Mouse (Mus musculus): ENCODE measurements around the gene Ccdc92. TPM values are rescaled to one million over a fixed set of nuclear protein-coding genes. Genes with fewer than 3 reads are reported as not detected.

The Ccdc92 gene
- total and polyA plus RNA-seq, 2 experiments: 0.29 TPM; not detected in 1

DNA sequence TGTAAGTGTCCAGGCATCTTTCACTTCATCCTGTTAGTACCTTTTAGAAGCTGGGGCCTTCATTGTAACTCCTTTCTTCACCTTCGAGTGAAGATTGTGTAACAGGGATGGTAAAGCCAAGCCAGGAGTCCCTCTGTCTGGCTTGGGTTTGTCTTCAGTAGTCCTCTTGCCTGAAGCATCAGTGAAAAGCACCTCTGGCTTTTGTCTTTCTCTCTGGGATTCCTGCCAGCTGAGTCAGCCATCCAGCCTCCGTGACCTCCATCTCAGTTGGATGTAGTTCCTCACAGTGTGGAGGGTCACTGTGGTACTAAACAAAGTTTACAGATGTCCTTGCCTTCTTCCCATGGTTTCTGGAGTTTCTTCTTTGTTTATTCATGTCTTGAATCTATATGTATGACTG lies 9.8 kb upstream of the Ccdc92 start:
- DNase-seq (ENCODE audit: extremely low read depth, low read depth, low spot score): peak; percentile 39
- WGBS: 15% methylated on average over 2 of the region's 2 CpGs

DNA sequence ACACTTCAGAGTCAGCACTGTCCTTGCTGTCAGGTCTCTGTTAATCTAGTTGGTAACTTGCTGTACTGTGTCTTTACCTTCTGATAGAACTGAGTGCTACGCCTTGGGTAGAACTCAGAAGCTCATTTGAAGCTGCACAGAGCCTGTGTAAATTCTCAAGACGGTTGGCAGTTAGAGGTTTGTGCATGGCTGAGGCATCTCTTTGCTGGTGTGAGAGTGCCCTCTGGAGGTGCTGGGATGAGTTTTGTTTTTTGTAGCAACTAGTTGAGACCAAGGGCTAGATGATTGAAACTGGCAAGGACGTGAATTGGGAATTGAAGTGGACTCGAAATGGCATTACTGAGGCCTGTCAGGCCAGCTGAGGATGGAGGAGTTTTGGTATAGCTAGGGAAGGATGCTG lies 6.8 kb upstream of the Ccdc92 start:
- no peaks in the 10 kb centered on the region for H3K27me3 ChIP-seq (ENCODE audit: control insufficient read depth, insufficient read depth, low read length)
- H3K79me2 ChIP-seq (ENCODE audit: control insufficient read depth, insufficient read depth, low read length): peaks cover 28% of the 10 kb centered on the region; the same call in 1 of the 2 replicates
- H3K4me3 ChIP-seq (ENCODE audit: insufficient read depth, low read depth, low read length): no peak overlapping the region
- DNase-seq (ENCODE audit: extremely low read depth, low read depth, low spot score): peak; percentile 28
- H3K9ac ChIP-seq (ENCODE audit: low read depth, low read length): no peak overlapping the region
- 51% methylated on average over 4 of the region's 4 CpGs for WGBS
- H3K27ac ChIP-seq (replicated peaks; ENCODE audit: insufficient read depth, low read depth, low read length): no peak overlapping the region
- H3K36me3 ChIP-seq (ENCODE audit: control insufficient read depth, insufficient read depth, low read length): no peaks in the 10 kb centered on the region
- TF ChIP-seq CTCF (IDR thresholded peaks at IDR 0.05; ENCODE audit: low read depth, low read length) (peak; percentile 46; the same call in 1 of the 2 replicates), POLR2A (IDR thresholded peaks at IDR 0.05; ENCODE audit: extremely low read depth, insufficient read depth, low read length) (no peak)
- H3K4me1 ChIP-seq (ENCODE audit: control insufficient read depth, insufficient read depth, low read length): no peaks in the 10 kb centered on the region; the same call in 1 of the 2 replicates

More for the DNA sequence above, 9.8 kb upstream of the Ccdc92 start:
- Histone ChIP-seq H3K9ac (ENCODE audit: low read depth, low read length) (no peak overlapping the region), H3K4me3 (ENCODE audit: insufficient read depth, low read depth, low read length) (no peak overlapping the region), H3K79me2 (ENCODE audit: control insufficient read depth, insufficient read depth, low read length) (peaks cover 34% of the 10 kb centered on the region; the same call in 1 of the 2 replicates), H3K4me1 (ENCODE audit: control insufficient read depth, insufficient read depth, low read length) (no peaks in the 10 kb centered on the region; the same call in 1 of the 2 replicates), H3K36me3 (ENCODE audit: control insufficient read depth, insufficient read depth, low read length) (no peaks in the 10 kb centered on the region), H3K27me3 (ENCODE audit: control insufficient read depth, insufficient read depth, low read length) (no peaks in the 10 kb centered on the region), H3K27ac (replicated peaks; ENCODE audit: insufficient read depth, low read depth, low read length) (no peak overlapping the region)
- TF ChIP-seq CTCF (IDR thresholded peaks at IDR 0.05; ENCODE audit: low read depth, low read length) (no peak), POLR2A (IDR thresholded peaks at IDR 0.05; ENCODE audit: extremely low read depth, insufficient read depth, low read length) (no peak)

DNA sequence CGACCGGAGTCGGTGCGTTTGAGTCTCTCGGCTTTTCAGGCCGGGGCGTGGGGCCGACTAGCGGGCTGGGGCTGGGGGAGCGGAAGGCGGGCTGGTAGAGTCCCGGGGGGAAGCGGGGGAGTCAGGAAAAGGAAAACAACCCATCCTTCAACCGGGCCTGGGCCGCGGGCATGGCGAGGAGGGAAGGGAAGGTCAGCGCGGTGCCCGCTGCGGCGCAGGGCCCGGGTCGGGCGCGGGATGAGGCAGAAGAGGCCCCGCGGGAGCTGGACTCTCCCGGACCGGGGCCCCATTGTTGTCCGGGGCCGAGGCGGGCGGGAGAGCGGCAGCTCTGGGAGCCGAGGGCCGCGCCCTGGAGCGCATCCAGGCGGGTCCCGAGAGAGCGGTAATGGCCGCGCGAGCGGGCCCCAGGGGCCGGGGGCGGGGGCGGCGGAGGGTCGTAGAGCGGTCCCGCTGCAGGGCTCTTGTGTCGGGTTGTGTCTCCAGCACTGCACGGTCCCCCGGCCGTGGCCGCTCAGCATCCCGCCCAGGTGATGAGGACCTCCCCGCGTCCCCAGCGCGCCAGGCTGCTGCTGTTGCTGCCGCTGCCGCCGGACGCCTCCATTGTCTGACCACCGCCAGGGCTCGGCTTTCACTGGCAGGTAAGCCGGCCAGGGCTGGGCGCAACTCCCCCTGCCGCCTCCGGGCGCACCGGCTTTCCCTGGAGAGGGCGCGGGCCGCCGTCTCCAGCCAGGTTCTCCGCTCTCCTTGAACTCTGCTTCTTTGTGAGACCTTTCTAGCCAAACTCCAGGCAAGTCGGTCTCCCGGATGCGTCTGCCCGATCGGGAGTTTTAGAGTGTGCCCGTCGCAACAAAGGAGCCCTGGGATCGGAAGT lies 882 bp upstream of the Ccdc92 start:
- peaks cover 8% of the 10 kb centered on the region for H3K27me3 ChIP-seq (ENCODE audit: control insufficient read depth, insufficient read depth, low read length)
- no peaks in the 10 kb centered on the region for H3K36me3 ChIP-seq (ENCODE audit: control insufficient read depth, insufficient read depth, low read length)
- WGBS: 1% methylated on average over 86 of the region's 88 CpGs
- H3K4me1 ChIP-seq (ENCODE audit: control insufficient read depth, insufficient read depth, low read length): peaks cover 3% of the 10 kb centered on the region; the same call in 1 of the 2 replicates
- H3K4me3 ChIP-seq (ENCODE audit: insufficient read depth, low read depth, low read length): peak overlapping the region; percentile 96
- TF ChIP-seq CTCF (IDR thresholded peaks at IDR 0.05; ENCODE audit: low read depth, low read length) (no peak), POLR2A (IDR thresholded peaks at IDR 0.05; ENCODE audit: extremely low read depth, insufficient read depth, low read length) (no peak)
- H3K9ac ChIP-seq (ENCODE audit: low read depth, low read length): peak overlapping the region; percentile 88
- no peak overlapping the region for H3K27ac ChIP-seq (replicated peaks; ENCODE audit: insufficient read depth, low read depth, low read length)
- H3K79me2 ChIP-seq (ENCODE audit: control insufficient read depth, insufficient read depth, low read length): peaks cover 15% of the 10 kb centered on the region; the same call in 1 of the 2 replicates
- DNase-seq (ENCODE audit: extremely low read depth, low read depth, low spot score): no peak

DNA sequence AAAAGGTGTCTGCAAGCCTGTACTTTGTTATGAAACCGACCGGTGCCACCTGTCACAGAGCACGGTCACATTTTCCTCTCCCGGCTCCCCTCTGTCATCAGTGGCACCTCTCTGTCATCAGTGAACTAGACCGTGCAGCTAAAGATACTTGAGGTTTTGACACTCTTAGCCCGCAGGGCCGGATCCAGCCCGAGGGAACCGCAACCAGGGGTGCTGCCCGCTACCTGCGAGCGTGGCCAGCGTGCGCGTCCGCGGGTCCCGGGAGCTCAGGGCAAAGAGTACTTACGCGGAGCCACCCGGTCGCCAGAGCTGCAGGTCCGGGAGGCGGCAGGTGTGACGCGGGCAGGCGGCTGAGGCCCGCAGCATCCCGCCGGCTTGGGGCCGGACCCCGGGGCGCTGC lies 761 bp downstream of the Ccdc92 start:
- Histone ChIP-seq H3K4me1 (ENCODE audit: control insufficient read depth, insufficient read depth, low read length) (peaks cover 3% of the 10 kb centered on the region; the same call in 1 of the 2 replicates), H3K27ac (replicated peaks; ENCODE audit: insufficient read depth, low read depth, low read length) (no peak overlapping the region), H3K27me3 (ENCODE audit: control insufficient read depth, insufficient read depth, low read length) (peaks cover 8% of the 10 kb centered on the region), H3K4me3 (ENCODE audit: insufficient read depth, low read depth, low read length) (peak overlapping the region; percentile 80; the same call in 1 of the 2 replicates), H3K9ac (ENCODE audit: low read depth, low read length) (peak overlapping the region; percentile 1; the same call in 1 of the 2 replicates), H3K36me3 (ENCODE audit: control insufficient read depth, insufficient read depth, low read length) (no peaks in the 10 kb centered on the region), H3K79me2 (ENCODE audit: control insufficient read depth, insufficient read depth, low read length) (peaks cover 6% of the 10 kb centered on the region; the same call in 1 of the 2 replicates)
- WGBS: 2% methylated on average over 29 of the region's 33 CpGs
- TF ChIP-seq CTCF (IDR thresholded peaks at IDR 0.05; ENCODE audit: low read depth, low read length) (no peak), POLR2A (IDR thresholded peaks at IDR 0.05; ENCODE audit: extremely low read depth, insufficient read depth, low read length) (no peak)
- no peak for DNase-seq (ENCODE audit: extremely low read depth, low read depth, low spot score)

GRCm38 (mm10) chr5:124860013-124860412 lies 2.2 kb downstream of the Ccdc92 start:
- Histone ChIP-seq H3K4me1 (ENCODE audit: control insufficient read depth, insufficient read depth, low read length) (peaks cover 3% of the 10 kb centered on the region; the same call in 1 of the 2 replicates), H3K36me3 (ENCODE audit: control insufficient read depth, insufficient read depth, low read length) (no peaks in the 10 kb centered on the region), H3K4me3 (ENCODE audit: insufficient read depth, low read depth, low read length) (no peak overlapping the region), H3K79me2 (ENCODE audit: control insufficient read depth, insufficient read depth, low read length) (peaks cover 6% of the 10 kb centered on the region; the same call in 1 of the 2 replicates), H3K9ac (ENCODE audit: low read depth, low read length) (no peak overlapping the region), H3K27me3 (ENCODE audit: control insufficient read depth, insufficient read depth, low read length) (peaks cover 8% of the 10 kb centered on the region), H3K27ac (replicated peaks; ENCODE audit: insufficient read depth, low read depth, low read length) (no peak overlapping the region)
- no peak for DNase-seq (ENCODE audit: extremely low read depth, low read depth, low spot score)
- TF ChIP-seq CTCF (IDR thresholded peaks at IDR 0.05; ENCODE audit: low read depth, low read length) (peak; percentile 12; the same call in 1 of the 2 replicates), POLR2A (IDR thresholded peaks at IDR 0.05; ENCODE audit: extremely low read depth, insufficient read depth, low read length) (no peak)
- 26% methylated on average over 5 of the region's 5 CpGs for WGBS
